Mouse (Mus musculus): ENCODE measurements at regions not wholly inside any gene's neighbourhood (a gene's known extent, or its start where the extent isn't known, plus 50 kb on each side); places are given as distances from the start of the nearest gene placed in this dataset.

- DNase-seq: no peak
These were observed 257.1 kb upstream of the Pkn2 start for GRCm38 (mm10) chr3:143138952-143139351.

- DNase-seq: no peak
These were observed 252.7 kb upstream of the Pkn2 start for GRCm38 (mm10) chr3:143134528-143134927.

DNA sequence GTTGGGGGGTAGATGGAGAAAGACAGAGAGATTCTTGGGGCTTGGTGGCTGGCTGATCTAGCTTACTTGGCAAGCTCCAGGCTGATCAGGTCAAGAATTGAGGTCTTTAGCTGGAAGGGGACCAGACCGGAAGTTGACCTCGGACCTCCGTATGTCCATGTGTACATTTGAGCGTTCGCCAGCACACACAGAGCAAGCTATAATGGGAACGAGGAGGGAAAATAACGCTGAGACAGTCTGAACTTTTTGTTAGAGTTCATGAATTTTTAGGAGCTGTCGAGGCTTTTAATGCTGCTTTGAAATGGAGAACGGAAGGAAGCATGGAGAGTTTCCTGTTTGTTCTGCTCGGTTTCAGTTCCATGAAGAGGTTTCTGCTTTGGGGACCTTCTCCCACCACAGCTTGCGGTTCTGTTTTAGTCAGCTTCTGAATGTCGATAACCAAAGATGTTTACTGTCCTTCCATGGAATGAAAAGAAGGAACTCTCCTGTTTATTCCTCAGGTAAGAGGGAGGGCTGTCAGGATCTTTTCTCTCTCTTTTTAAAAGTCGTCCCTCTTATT, 226.0 kb upstream of the Pkn2 start:
- peak; percentile 11 for DNase-seq

DNA sequence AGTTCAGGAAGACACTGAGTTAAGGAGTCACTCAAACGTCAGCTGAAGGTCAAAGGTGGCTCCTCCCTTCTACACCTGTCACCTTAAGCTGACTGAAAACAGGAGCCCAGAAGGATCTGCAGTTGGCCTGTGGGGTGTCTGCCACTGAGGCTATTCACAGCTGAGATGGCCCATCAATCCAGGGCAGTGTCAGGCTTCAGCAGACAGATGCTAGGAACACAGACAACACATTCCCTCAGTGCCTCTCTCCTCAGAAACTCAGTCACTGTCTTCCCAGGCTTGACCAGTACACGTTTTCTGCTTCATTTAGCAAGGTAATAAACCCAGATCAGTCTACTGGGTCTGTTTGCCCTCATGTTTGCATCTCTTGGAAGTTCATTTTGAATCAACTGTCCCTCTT, 222.9 kb upstream of the Pkn2 start:
- DNase-seq: no peak

DNA sequence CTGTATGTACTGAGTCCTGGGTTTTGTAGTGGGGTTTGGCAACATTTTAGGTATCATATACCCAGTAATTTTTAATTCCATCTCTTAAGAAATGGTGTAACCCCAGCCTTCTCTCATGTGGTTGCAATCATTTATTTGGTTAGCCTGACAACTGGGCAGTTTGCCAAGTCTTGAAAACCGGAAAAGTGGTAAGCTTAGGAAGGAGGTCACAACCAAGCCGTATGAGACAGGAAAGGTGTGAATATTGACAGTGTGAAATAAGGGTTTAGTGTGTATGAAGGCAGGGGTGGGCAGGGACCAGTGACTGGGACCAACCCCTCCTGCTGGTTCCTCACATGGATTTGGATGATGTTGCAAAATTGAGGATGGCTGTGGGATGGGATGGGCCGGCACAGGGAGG, 221.5 kb upstream of the Pkn2 start:
- peak; percentile 58 for DNase-seq

- peak; percentile 21 for DNase-seq
These were observed 219.2 kb upstream of the Pkn2 start for GRCm38 (mm10) chr3:143100810-143101645.

DNA sequence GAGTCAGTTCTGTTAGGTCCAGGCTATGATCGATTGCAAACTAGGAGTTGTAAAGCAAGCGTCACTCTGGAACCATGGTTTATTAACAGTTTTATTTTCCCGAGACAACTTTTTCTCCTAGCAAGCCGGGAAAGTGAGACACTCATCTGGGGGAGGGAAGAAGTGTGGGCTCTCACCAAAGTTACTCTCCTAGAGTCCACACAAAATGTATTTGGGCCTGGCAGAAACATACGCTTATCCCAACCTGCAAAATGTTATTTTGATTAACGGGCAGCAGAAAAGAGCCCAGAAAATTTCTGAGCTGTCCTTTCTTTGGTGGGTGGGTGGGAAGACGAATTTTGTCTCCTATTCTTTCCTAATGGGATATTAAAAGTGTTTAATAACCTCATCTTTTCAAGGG, 218.4 kb upstream of the Pkn2 start:
- no peak for DNase-seq

DNA sequence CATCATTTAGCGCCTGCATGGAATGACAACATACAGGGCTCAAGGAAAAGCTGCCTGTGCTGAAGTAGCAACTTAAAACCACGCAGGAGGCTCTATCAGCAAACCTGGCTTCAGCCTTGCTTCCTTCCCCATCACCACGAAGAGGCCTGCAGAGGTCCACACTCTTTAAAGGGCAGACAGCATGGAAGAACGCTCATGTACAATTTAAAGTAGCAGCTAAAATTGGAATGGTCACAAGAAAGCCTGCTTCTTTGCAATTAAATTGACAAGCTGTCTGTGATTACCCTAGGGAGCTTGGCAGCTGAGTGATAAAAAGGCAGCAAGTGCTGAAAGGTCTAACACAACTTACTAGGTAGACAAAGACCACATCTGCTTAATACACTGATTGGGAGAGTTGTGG, 210.4 kb upstream of the Pkn2 start:
- DNase-seq: no peak

GRCm38 (mm10) chr3:143090886-143091285, 209.1 kb upstream of the Pkn2 start:
- DNase-seq: peak; percentile 18

GRCm38 (mm10) chr3:143090316-143090715, 208.5 kb upstream of the Pkn2 start:
- no peak for DNase-seq

DNA sequence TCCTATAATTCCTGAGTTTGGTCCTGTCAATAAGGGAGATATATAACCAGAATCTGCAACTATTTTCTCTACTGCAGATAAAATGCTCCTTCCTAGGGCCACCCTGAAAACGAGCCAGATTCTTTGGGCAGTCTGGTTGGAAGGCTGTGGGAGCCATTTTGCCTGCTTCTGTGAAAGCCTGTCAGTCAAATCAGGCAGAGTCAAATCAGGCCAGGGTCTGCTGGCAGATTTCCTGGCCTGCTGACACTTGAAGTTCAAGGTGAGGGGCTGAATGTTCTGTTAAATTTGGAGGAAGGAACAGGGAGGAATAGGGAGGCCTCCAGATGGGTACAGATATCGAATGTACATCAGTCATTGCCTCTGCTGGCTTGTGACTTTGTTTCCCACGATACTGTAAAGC, 206.0 kb upstream of the Pkn2 start:
- no peak for DNase-seq

DNA sequence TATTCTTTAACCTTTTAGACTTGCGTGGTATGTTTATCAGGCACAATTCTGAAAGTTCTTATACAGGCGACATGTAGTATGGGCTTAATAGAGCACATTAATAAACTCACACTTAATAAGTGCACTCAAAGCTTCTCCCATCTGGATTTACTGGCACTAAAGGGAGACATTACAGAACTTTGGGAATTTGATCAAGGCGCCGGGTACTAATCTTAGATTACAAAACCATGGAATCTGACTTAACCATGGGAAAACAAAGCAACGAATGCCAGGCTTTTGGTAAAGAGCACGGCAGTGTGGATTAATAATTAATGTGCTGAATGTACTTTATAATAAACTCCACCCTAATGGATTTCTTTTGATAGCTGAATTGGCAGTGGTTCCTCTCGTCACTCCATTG, 196.5 kb upstream of the Pkn2 start:
- no peak for DNase-seq

DNA sequence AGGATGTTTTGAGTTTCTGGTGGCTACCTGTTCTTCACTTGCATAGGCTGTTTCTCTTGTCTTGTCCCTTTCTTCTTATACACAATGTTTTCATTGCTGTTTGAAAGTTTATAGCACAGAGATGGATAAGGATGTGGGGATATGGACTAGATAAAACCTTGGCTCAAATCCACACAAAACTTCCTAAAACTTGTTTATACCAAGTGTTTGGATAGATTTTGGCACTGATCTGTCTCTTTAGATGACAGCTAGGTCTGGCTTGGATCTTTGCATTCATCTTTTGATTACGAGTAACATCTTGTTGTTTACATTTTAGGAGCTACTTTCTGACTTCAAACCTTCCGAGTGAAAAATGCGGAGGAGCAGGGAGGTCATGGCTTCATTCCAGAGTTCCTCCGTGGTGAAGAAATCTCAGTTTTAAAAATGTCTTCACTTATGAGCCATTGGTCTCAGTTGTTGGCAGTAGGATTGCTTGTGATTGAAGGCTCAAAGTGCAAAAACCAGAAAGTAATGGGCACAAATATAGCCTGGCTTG, 190.1 kb upstream of the Pkn2 start:
- DNase-seq: no peak

- no peak for DNase-seq
These were observed 173.1 kb upstream of the Pkn2 start for GRCm38 (mm10) chr3:143054858-143055257.

GRCm38 (mm10) chr3:143053286-143053993, 171.6 kb upstream of the Pkn2 start:
- DNase-seq: no peak

DNA sequence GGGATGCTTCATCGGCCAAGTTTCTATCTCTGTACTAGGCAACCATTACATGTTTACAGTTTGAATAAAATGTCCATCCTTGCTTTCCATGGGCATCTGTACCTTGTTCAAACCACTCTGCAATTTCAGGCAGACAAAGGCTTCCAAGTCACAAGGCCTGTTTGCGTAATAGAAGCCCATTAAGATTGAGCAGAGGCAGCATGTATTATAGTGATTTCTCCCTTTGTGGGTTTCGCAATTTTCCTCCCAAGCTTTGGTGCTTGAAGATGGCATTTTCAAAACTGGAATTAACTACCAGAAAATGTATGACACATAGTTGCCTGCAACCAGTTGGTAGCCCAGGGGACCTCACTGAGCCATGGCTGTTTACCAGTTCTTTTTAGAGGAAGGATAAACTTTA, 158.9 kb upstream of the Pkn2 start:
- no peak for DNase-seq

GRCm38 (mm10) chr3:143036108-143036507, 154.3 kb upstream of the Pkn2 start:
- DNase-seq: no peak

GRCm38 (mm10) chr3:143034588-143034987, 152.8 kb upstream of the Pkn2 start:
- DNase-seq: no peak

GRCm38 (mm10) chr3:143022486-143022885, 140.7 kb upstream of the Pkn2 start:
- no peak for DNase-seq

DNA sequence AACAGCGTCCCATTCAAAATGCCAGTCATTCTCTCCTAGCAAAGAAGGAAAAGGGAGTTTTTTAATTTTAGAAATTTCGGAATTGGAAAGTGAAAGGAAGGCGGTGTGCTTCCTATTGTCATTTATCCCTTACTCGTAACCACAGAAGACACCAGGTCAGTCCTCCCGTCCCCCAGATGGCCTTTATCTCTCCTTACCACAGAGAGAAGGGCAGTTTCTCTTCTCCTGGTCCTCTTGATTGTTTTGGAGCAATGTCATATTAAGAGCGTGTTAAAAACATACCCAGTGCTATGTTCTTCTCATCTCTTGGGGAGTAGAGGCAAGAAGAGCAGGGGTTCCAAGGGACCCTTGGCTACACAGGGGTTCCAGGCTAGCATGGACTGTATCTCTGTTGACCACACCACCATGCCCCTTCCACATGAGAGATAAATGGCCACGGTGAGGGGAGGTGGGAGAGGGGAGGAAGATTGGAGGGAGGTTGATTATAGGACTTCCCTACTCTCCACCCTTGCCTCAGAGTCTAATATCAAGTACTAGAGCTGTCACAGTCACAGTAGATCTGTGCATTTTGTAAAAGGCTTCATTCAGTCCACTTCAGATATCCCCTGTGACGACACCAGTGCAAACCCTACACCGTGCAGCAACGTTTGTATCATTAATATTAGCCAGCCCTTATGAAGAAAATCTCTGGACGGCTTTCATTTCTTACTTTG, 139.5 kb upstream of the Pkn2 start:
- no peak for DNase-seq

DNA sequence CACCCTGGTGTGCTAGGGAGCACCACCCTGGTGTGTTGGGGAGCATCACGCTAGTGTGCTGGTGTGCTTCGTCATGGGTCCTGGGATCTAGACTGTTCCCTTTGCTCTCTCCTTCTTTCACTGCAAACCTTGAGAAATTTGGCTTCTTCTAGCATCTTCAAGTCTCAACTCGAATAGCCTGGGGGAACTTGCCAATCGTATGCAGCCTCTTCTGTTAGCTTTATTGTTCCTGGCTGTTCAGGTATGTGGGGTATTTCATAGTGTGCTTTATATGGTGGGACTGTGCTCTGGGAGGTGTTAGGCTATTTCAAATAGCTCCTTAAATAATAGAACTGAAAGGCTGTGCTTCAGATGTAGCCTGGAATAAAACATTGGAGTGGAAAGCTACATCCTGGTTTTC, 135.7 kb upstream of the Pkn2 start:
- no peak for DNase-seq

DNA sequence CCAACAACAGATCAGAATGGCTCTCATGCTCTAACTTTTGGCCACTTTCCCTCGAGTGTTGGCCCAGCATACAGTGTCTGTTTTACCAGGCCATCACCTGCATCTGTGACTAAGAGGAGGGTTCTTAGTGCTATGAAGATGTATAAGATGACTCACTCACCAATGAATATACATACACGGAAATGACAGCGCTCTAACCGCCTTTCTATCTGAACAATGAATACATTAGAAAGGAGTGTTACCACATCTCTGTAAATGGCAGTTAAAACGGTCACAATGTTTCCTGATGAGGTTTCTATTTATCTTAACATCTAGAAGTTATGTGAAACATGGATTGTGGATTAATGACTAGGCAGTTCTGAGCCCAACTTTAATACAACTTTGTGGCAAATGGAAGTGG, 135.0 kb upstream of the Pkn2 start:
- DNase-seq: no peak

- no peak for DNase-seq
These were observed 132.6 kb upstream of the Pkn2 start for GRCm38 (mm10) chr3:143014421-143014820.
